Mouse (Mus musculus) cortical plate, adult 2 months (tissue): Measurements from ENCODE around the gene Il11ra1.

ENCODE experiments used
- CTCF ChIP-seq: fragments of 200-500 bp; IDR thresholded peaks from 2 replicates; pipeline ENCODE4 v1.5.1; 2011; ENCODE audit warnings: mild to moderate bottlenecking, control low read depth, low read length; ENCODE audit not compliant: insufficient read depth; ENCODE audit errors: extremely low read depth
- POLR2A ChIP-seq: fragments of 200-500 bp; IDR thresholded peaks from 2 replicates; pipeline ENCODE4 v1.6.1; 2011; ENCODE audit warnings: mild to moderate bottlenecking, low read length, control low read depth; ENCODE audit not compliant: insufficient read depth; ENCODE audit errors: extremely low read depth

- TF ChIP-seq CTCF (no peak), POLR2A (no peak)
Observed at GRCm38 (mm10) chr4:41659556-41659955, 40.2 kb upstream of the Il11ra1 start.
